Mouse (Mus musculus) lung, adult 18-20 months (tissue): ENCODE data around the gene Nsun2.
"Not testable (repeated sequence)": the region's sequence is repeated elsewhere in the genome, so short reads cannot be mapped to it uniquely, and the experiment has no call there.

Experiments
- DNase-seq, 2 experiments: peaks; one replicate each; pipeline ENCODE4 v3.0.0; 2022; ENCODE audit warnings: mixed read lengths in 2 of 2

Nsun2 gene

GRCm38 (mm10) chr13:69555957-69556482 is 22.5 kb downstream of the Nsun2 start:
- DNase-seq: no peak

GRCm38 (mm10) chr13:69556728-69557127 is 23.2 kb downstream of the Nsun2 start:
- DNase-seq: no peak

- no peak for DNase-seq
Measured at GRCm38 (mm10) chr13:69558098-69558660, 24.6 kb downstream of the Nsun2 start.

- no peak for DNase-seq
Measured at GRCm38 (mm10) chr13:69559291-69559961, 25.9 kb downstream of the Nsun2 start.

- no peak for DNase-seq
Measured at GRCm38 (mm10) chr13:69562004-69562403, 28.5 kb downstream of the Nsun2 start.

- DNase-seq: no peak
Measured at GRCm38 (mm10) chr13:69562654-69563574, 29.4 kb downstream of the Nsun2 start.

GRCm38 (mm10) chr13:69563905-69564304 is 30.4 kb downstream of the Nsun2 start:
- no peak for DNase-seq

- no peak for DNase-seq
Measured at GRCm38 (mm10) chr13:69564573-69564972, 31.0 kb downstream of the Nsun2 start.

- DNase-seq: not testable (repeated sequence)
Measured at GRCm38 (mm10) chr13:69565401-69565800, 31.9 kb downstream of the Nsun2 start.

- no peak for DNase-seq
Measured at GRCm38 (mm10) chr13:69569201-69569600, 35.7 kb downstream of the Nsun2 start.

- DNase-seq: no peak
Measured at GRCm38 (mm10) chr13:69572594-69572993, 39.0 kb downstream of the Nsun2 start.

- DNase-seq: no peak
Measured at GRCm38 (mm10) chr13:69576676-69577075, 43.1 kb downstream of the Nsun2 start.

GRCm38 (mm10) chr13:69577181-69577834 is 43.8 kb downstream of the Nsun2 start:
- no peak for DNase-seq

GRCm38 (mm10) chr13:69582411-69582810 is 48.9 kb downstream of the Nsun2 start:
- no peak for DNase-seq

GRCm38 (mm10) chr13:69583591-69583990 is 50.0 kb downstream of the Nsun2 start:
- no peak for DNase-seq

GRCm38 (mm10) chr13:69585828-69586227 is 52.3 kb downstream of the Nsun2 start:
- peak in 1 of 2 experiments; percentile 11 for DNase-seq

- no peak for DNase-seq
Measured at GRCm38 (mm10) chr13:69586337-69586736, 52.8 kb downstream of the Nsun2 start.

- no peak for DNase-seq
Measured at GRCm38 (mm10) chr13:69587849-69588248, 54.3 kb downstream of the Nsun2 start.

GRCm38 (mm10) chr13:69588263-69588662 is 54.7 kb downstream of the Nsun2 start:
- no peak for DNase-seq

GRCm38 (mm10) chr13:69591338-69591737 is 57.8 kb downstream of the Nsun2 start:
- no peak for DNase-seq

- DNase-seq: no peak
Measured at GRCm38 (mm10) chr13:69592226-69592625, 58.7 kb downstream of the Nsun2 start.

- DNase-seq: no peak
Measured at GRCm38 (mm10) chr13:69593453-69593852, 59.9 kb downstream of the Nsun2 start.
